Mouse (Mus musculus) heart, adult 2 months (tissue): Measurements from ENCODE around the gene Zfp169. TPM values are rescaled to one million over a fixed set of nuclear protein-coding genes. Genes with fewer than 3 reads are reported as not detected.

Experiments used
- DNase-seq, 2 experiments: peaks; one replicate each; pipeline ENCODE4 v3.0.0; 2021
- H3K27ac ChIP-seq: fragments of 200-600 bp; 2 replicates; pipeline ENCODE4 v1.8.1; 2022
- H3K27me3 ChIP-seq: fragments of 200-500 bp; 2 replicates; pipeline ENCODE4 v1.6.1; 2012; ENCODE audit warnings: mild to moderate bottlenecking, low read length, inconsistent platforms, mixed read lengths; ENCODE audit not compliant: control insufficient read depth, insufficient read depth
- H3K36me3 ChIP-seq: fragments of 200-500 bp; 2 replicates; pipeline ENCODE4 v1.6.1; 2012; ENCODE audit warnings: low read length, inconsistent platforms; ENCODE audit not compliant: control insufficient read depth, insufficient read depth
- H3K4me1 ChIP-seq: fragments of 200-500 bp; 2 replicates; pipeline ENCODE4 v1.6.1; 2011; ENCODE audit warnings: low read length; ENCODE audit not compliant: control insufficient read depth, insufficient read depth
- H3K4me3 ChIP-seq: fragments of 200-600 bp; 2 replicates; pipeline ENCODE4 v1.8.1; 2022
- H3K79me2 ChIP-seq: fragments of 200-500 bp; replicated peaks from 2 replicates; pipeline ENCODE4 v1.6.1; 2012; ENCODE audit warnings: mild to moderate bottlenecking, inconsistent platforms, low read length, moderate library complexity, mixed read lengths; ENCODE audit not compliant: control insufficient read depth, insufficient read depth
- H3K9ac ChIP-seq: fragments of 200-500 bp; 2 replicates; pipeline ENCODE4 v1.6.1; 2012; ENCODE audit warnings: low read depth, mild to moderate bottlenecking, control low read depth, inconsistent platforms, low read length, mixed read lengths
- CTCF ChIP-seq: fragments of 200-600 bp; IDR thresholded peaks from 2 replicates; pipeline ENCODE4 v1.8.1; 2022; ENCODE audit warnings: antibody characterized with exemption, mild to moderate bottlenecking, moderate library complexity
- EP300 ChIP-seq: fragments of 200-500 bp; IDR thresholded peaks from 2 replicates; pipeline ENCODE4 v1.6.1; 2011; ENCODE audit warnings: low read depth, low read length, control low read depth; ENCODE audit not compliant: insufficient read depth
- POLR2A ChIP-seq: fragments of 200-500 bp; IDR thresholded peaks from 2 replicates; pipeline ENCODE4 v1.6.1; 2011; ENCODE audit warnings: mild to moderate bottlenecking, low read depth, low read length, control low read depth; ENCODE audit not compliant: insufficient read depth
- WGBS: fragments of 180-500 bp; shearing (Covaris S2); methylation state at CpG from one replicate; pipeline ENCODE4 v1.1.7; 2018; 5-methylcytosine and 5-hydroxymethylcytosine counted together
- intact Hi-C: fragments of 180-260 bp; cut with DNase I; formaldehyde crosslinking; loops from one replicate; pipeline ENCODE4 v1.15.1; 2025
- polyA plus RNA-seq: library from polyadenylated mRNA; depleted of rRNA; stranded (reverse); fragments of >200 nt; gene quantifications from 2 replicates; pipeline ENCODE4 v1.2.3, GENCODE M21; 2012
- total RNA-seq, 2 experiments: library from RNA; stranded (reverse); gene quantifications; 2 replicates each; pipeline ENCODE4 v1.2.3; 2021

Gene Zfp169
- total and polyA plus RNA-seq, 3 experiments = 4.2 to 7.0 (median 5.0) TPM

DNA sequence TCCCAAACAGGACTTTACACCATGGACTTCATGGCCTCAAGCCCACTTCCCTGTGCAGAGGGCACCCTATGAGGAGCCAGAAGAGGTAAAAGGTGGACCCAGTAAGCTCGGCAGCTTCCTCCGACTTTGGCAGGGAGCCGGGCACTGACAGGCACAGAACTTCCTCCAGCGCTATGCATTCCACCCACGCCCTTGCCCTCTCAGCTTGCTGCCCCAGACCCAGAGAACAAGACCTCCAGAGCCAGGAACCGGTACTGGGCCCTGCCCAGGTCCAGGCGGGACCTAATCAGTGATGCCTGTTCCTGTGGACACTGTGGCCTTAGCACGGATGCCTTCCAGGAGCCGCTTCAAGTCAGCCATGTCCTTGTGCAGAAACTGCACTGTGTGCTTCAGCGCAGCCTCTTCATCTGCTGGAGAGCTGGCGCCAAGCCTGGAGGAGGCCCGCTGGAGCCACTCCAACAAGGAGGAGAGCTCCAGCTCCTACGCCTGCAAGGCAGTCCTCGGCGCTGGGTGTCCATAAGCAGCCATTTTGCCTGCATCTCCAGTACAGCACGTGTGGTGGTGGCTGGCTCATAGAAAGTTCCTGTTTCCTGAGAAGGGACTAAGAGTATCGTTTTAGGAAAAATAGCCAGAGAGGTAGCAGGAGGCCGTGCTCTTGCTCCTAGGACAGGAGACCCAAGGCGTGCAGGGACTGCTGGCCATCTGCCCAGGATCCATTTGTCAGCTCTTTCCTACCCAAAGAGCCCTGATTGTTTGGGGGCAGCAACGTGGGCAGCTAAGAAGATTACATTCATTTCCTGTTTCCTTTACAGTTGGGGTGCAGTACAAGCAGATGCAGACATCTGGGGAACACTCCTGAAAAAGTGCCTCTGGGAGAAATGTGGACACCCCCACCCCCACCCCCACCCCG lies 39.2 kb upstream of the Zfp169 start:
- H3K4me3 ChIP-seq = peak overlapping the region; percentile 42
- no peaks in the 10 kb centered on the region for H3K36me3 ChIP-seq
- peak; percentile 92 to 93 for DNase-seq
- peak overlapping the region; percentile 37 for H3K9ac ChIP-seq
- TF ChIP-seq EP300 (peak; percentile 31; the same call in 1 of the 2 replicates), POLR2A (peak; percentile 81), CTCF (no peak)
- H3K27ac ChIP-seq = peak overlapping the region; percentile 91
- H3K79me2 ChIP-seq = no peaks in the 10 kb centered on the region
- WGBS = 4% methylated on average over 21 of the region's 21 CpGs
- intact Hi-C loops = no loop called here
- no peaks in the 10 kb centered on the region for H3K27me3 ChIP-seq
- H3K4me1 ChIP-seq = peaks cover 5% of the 10 kb centered on the region

GRCm38 (mm10) chr13:48548296-48548695 lies 35.0 kb upstream of the Zfp169 start:
- Histone ChIP-seq H3K4me3 (no peak overlapping the region), H3K36me3 (peaks cover 15% of the 10 kb centered on the region), H3K27ac (no peak overlapping the region), H3K4me1 (peaks cover 11% of the 10 kb centered on the region), H3K9ac (no peak overlapping the region), H3K27me3 (no peaks in the 10 kb centered on the region), H3K79me2 (no peaks in the 10 kb centered on the region; the same call in 1 of the 2 replicates)
- no peak for DNase-seq
- 85% methylated on average over 5 of the region's 5 CpGs for WGBS
- intact Hi-C loops = loop anchor here (10.0 kb wide), 1 partner anchor 427 kb away; no protein-coding TSS in a partner anchor
- TF ChIP-seq CTCF = no peak

GRCm38 (mm10) chr13:48547623-48548022 lies 34.4 kb upstream of the Zfp169 start:
- TF ChIP-seq CTCF = no peak
- TF ChIP-seq EP300 = no peak
- TF ChIP-seq POLR2A = no peak
- Histone ChIP-seq H3K79me2 (no peaks in the 10 kb centered on the region; the same call in 1 of the 2 replicates), H3K36me3 (peaks cover 17% of the 10 kb centered on the region), H3K4me1 (peaks cover 6% of the 10 kb centered on the region), H3K9ac (no peak overlapping the region), H3K4me3 (no peak overlapping the region), H3K27ac (no peak overlapping the region), H3K27me3 (no peaks in the 10 kb centered on the region)
- intact Hi-C loops = loop anchor here (10.0 kb wide), 1 partner anchor 427 kb away; no protein-coding TSS in a partner anchor
- no peak for DNase-seq
- 97% methylated on average over 6 of the region's 6 CpGs for WGBS

GRCm38 (mm10) chr13:48546330-48546917 lies 33.2 kb upstream of the Zfp169 start:
- peak; percentile 100 for DNase-seq
- WGBS = under 1% methylated on average over 67 of the region's 72 CpGs
- intact Hi-C loops = loop anchor here (10.0 kb wide), 1 partner anchor 428 kb away; no protein-coding TSS in a partner anchor

DNA sequence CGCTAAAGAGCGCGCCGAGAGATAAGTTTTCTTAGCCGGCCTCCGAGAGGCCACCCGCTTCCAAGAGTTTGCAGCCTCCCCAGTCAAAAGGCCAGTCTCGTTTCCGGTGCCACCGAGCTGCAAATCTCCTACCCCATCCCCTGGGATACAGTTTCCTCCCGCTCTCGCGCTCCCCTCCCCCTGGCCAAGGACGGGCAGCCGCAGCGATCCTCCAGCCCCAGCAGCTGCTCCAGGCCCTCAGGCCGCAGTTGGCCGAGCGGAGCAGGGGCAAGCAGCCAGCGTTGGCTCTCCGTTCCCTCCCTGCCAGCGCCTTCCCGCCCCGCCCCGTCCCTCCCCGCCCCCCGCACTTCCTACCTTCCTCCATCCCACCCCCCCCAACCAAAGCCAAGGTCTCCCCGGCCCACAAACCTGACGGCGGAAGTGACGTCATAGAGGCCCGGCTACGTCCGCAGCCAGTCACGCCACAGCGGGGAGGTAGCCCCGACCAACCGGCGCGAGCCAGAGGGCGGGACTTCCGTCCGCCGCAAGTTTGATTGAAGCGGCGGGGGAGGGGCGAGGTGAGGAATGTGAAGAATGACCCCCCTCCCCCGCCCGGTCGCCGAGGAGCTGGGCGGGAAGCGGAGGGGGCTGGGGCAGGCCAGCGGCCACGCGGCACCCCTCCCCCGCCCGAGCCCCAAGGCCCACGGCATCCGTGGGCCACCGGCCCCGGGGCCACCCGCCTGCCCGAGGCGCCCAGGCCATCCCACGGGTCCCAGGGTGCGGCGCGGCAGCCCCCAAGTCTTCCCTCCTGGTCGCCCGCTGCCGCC lies 32.4 kb upstream of the Zfp169 start:
- peak; percentile 66 for TF ChIP-seq EP300
- peak; percentile 69 for TF ChIP-seq POLR2A
- TF ChIP-seq CTCF = no peak
- H3K4me1 ChIP-seq = peaks cover 12% of the 10 kb centered on the region
- peak overlapping the region; percentile 100 for H3K27ac ChIP-seq
- intact Hi-C loops = loop anchor here (2.0 to 10.0 kb wide), 2 partner anchors 17 to 429 kb away; no protein-coding TSS in a partner anchor
- peaks cover 2% of the 10 kb centered on the region; the same call in 1 of the 2 replicates for H3K79me2 ChIP-seq
- no peaks in the 10 kb centered on the region for H3K27me3 ChIP-seq
- peak overlapping the region; percentile 95 for H3K9ac ChIP-seq
- H3K36me3 ChIP-seq = peaks cover 29% of the 10 kb centered on the region
- under 1% methylated on average over 65 of the region's 72 CpGs for WGBS
- DNase-seq = peak; percentile 94 to 98
- H3K4me3 ChIP-seq = peak overlapping the region; percentile 81

More at GRCm38 (mm10) chr13:48546330-48546917, 33.2 kb upstream of the Zfp169 start:
- peak overlapping the region; percentile 100 for H3K27ac ChIP-seq
- peaks cover 7% of the 10 kb centered on the region for H3K4me1 ChIP-seq
- TF ChIP-seq POLR2A (peak; percentile 71), EP300 (no peak), CTCF (peak; percentile 51)
- no peaks in the 10 kb centered on the region for H3K27me3 ChIP-seq
- no peaks in the 10 kb centered on the region; the same call in 1 of the 2 replicates for H3K79me2 ChIP-seq
- H3K4me3 ChIP-seq = peak overlapping the region; percentile 81
- H3K9ac ChIP-seq = peak overlapping the region; percentile 95
- H3K36me3 ChIP-seq = peaks cover 23% of the 10 kb centered on the region
